Comparison of ENCODE assay signal across 20 mouse cellular contexts in the genomic region with DNA sequence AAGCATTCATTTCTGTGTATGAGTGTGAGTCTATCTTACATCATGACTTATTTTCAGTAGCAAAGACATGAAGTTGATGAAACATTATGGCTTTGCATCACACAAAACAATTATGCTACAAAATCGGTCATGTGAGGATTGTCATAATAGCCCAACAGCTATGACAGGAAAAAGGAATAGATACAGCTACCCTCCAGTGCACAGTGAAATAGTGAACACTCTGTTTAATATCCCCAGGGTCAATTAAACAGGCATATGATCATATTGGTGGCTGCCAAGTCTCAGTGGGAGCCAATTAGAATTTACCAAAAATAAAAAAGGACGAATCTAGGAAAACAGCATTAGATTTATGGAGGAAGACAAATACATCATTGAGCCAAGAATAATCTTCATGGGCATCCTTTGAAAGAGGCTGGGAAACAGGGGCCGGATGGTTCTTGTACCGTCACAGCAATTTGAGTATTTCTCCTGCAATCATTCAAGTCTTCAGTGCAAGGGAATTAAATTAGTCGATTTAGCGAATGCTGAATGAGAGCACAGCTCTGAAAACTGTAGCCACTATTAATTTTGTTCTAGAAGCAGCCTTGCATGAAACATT.
A peak's percentile ranks its signal among the peaks of the same experiment; 100 is the strongest.
DNase-seq lines count a peak whose midpoint lies in the region; ATAC-seq and TF ChIP-seq lines count a peak whose summit lies in the region.
"Had no signal": no experiment of that assay in that cellular context is flagged by ENCODE, and none has a peak within 500 bp of the region (broad histone marks: within the 10 kb centered on the region; RNA-seq: fewer than 3 reads in every experiment).

No protein-coding gene starts in this region.

- TF ChIP-seq POLR2A in brain, embryonic 14.5 days (IDR thresholded peaks at IDR 0.05; ENCODE audit: borderline replicate concordance, extremely low read depth, insufficient read depth, insufficient read length, poor library complexity, severe bottlenecking), result no peak

- WGBS in neural tube, embryonic 14.5 days, result 33% methylated on average over 6 of the region's 6 CpGs
- WGBS in intestine, postnatal 0 days, result 86% methylated on average over 6 of the region's 6 CpGs

- peak; percentile 23 to 40 for DNase-seq in cerebellum, postnatal 10 days
- no peak for DNase-seq in cerebellum, postnatal 36 days
- peak; percentile 25 for DNase-seq in left cerebral cortex, postnatal 4 days
- no peak for DNase-seq in left cerebral cortex, adult 8-10 months (ENCODE audit: low spot score in 2 of 2)
- peak; percentile 49 for DNase-seq in brain, embryonic 14.5 days (ENCODE audit: low read depth)
- no peak for DNase-seq in heart, postnatal 4 days
- DNase-seq: adrenal gland, postnatal 36 days; cerebellum, adult 11-12 months; gastrocnemius, adult 2 months; kidney, adult 8-10 months; kidney, postnatal 10 days; liver; lung, postnatal 4 days; thymus, postnatal 36 days had no signal

- ATAC-seq in neural tube, embryonic 14.5 days (ENCODE audit: low read depth), result peak; percentile 92
- no peak for ATAC-seq in intestine, postnatal 0 days

- no peaks in the 10 kb centered on the region for H3K9me3 ChIP-seq in neural tube, embryonic 14.5 days (ENCODE audit: control insufficient read depth, low read length)
- H3K9me3 ChIP-seq in intestine, postnatal 0 days (ENCODE audit: control insufficient read depth), result no peaks in the 10 kb centered on the region
- H3K9me3 ChIP-seq: embryonic facial prominence, embryonic 10.5 days; limb, embryonic 10.5 days; stomach, embryonic 15.5 days had no signal

- no peak overlapping the region for H3K27ac ChIP-seq in neural tube, embryonic 14.5 days (ENCODE audit: low read depth, low read length)
- no peak overlapping the region for H3K27ac ChIP-seq in intestine, postnatal 0 days (ENCODE audit: low read depth, low read length)
- H3K27ac ChIP-seq: embryonic facial prominence, embryonic 10.5 days; gastrocnemius, adult 2 months; left cerebral cortex, adult 2 months; limb, embryonic 10.5 days; stomach, embryonic 15.5 days had no signal

- no peaks in the 10 kb centered on the region for H3K4me1 ChIP-seq in neural tube, embryonic 14.5 days (ENCODE audit: control insufficient read depth, insufficient read depth, low read length)
- H3K4me1 ChIP-seq in intestine, postnatal 0 days (replicated peaks; ENCODE audit: control insufficient read depth, insufficient read depth, low read length), result no peaks in the 10 kb centered on the region
- H3K4me1 ChIP-seq: embryonic facial prominence, embryonic 10.5 days; limb, embryonic 10.5 days; stomach, embryonic 15.5 days had no signal

- intact Hi-C loops in left cerebral cortex, postnatal 4 days (cut with DNase I), result no loop called here

- H3K27me3 ChIP-seq in neural tube, embryonic 14.5 days (ENCODE audit: control insufficient read depth, insufficient read depth, low read length), result no peaks in the 10 kb centered on the region
- no peaks in the 10 kb centered on the region for H3K27me3 ChIP-seq in intestine, postnatal 0 days (replicated peaks; ENCODE audit: control insufficient read depth, insufficient read depth, low read length)
- H3K27me3 ChIP-seq: stomach, embryonic 15.5 days had no signal

- no peak overlapping the region for H3K9ac ChIP-seq in neural tube, embryonic 14.5 days (replicated peaks; ENCODE audit: low read depth, low read length)
- H3K9ac ChIP-seq in intestine, postnatal 0 days (ENCODE audit: low read depth, low read length), result no peak overlapping the region
- H3K9ac ChIP-seq: stomach, embryonic 15.5 days had no signal

- H3K36me3 ChIP-seq in neural tube, embryonic 14.5 days (ENCODE audit: control insufficient read depth, insufficient read depth, low read length), result no peaks in the 10 kb centered on the region
- H3K36me3 ChIP-seq in intestine, postnatal 0 days (ENCODE audit: control insufficient read depth, insufficient read depth), result no peaks in the 10 kb centered on the region
- H3K36me3 ChIP-seq: embryonic facial prominence, embryonic 10.5 days; limb, embryonic 10.5 days; stomach, embryonic 15.5 days had no signal

- TF ChIP-seq CTCF in brain, embryonic 14.5 days (IDR thresholded peaks at IDR 0.05; ENCODE audit: borderline replicate concordance, extremely low read depth, insufficient read depth, insufficient read length), result no peak
- no peak for TF ChIP-seq CTCF in intestine, postnatal 0 days (IDR thresholded peaks at IDR 0.05; ENCODE audit: low read depth)

- no peak overlapping the region for H3K4me3 ChIP-seq in neural tube, embryonic 14.5 days (ENCODE audit: low read depth, low read length)
- no peak overlapping the region for H3K4me3 ChIP-seq in intestine, postnatal 0 days (ENCODE audit: low read depth, low read length)
- H3K4me3 ChIP-seq: embryonic facial prominence, embryonic 10.5 days; gastrocnemius, adult 2 months; left cerebral cortex, adult 2 months; limb, embryonic 10.5 days; stomach, embryonic 15.5 days had no signal

- no peak overlapping the region for H3K4me2 ChIP-seq in neural tube, embryonic 14.5 days (ENCODE audit: low read depth, low read length)
- no peak overlapping the region for H3K4me2 ChIP-seq in intestine, postnatal 0 days (replicated peaks; ENCODE audit: low read depth)
- H3K4me2 ChIP-seq: stomach, embryonic 15.5 days had no signal

Comparison
In these comparisons a context has a peak if more than half of its experiments do, and no peak if none do; other contexts are left out.
1. DNase-seq: peak in cerebellum, postnatal 10 days (2 of 2), left cerebral cortex, postnatal 4 days (single experiment) and brain, embryonic 14.5 days (single experiment); none in cerebellum, postnatal 36 days (0 of 2), left cerebral cortex, adult 8-10 months (0 of 2) and heart, postnatal 4 days (single experiment).